Mouse (Mus musculus): ENCODE results near the gene Lsr. TPM values are rescaled to one million over a fixed set of nuclear protein-coding genes. Genes with fewer than 3 reads are reported as not detected.
"Not testable (repeated sequence)": the region's sequence is repeated elsewhere in the genome, so short reads cannot be mapped to it uniquely, and the experiment has no call there.

Lsr gene
- polyA plus RNA-seq, 1 experiment from 2014 or later: 17.8 TPM

- peaks cover 46% of the 10 kb centered on the region for H3K36me3 ChIP-seq (ENCODE audit: poor library complexity, severe bottlenecking)
- no peaks in the 10 kb centered on the region for H3K27me3 ChIP-seq
- no peaks in the 10 kb centered on the region for H3K9me3 ChIP-seq (replicated peaks)
- 97% methylated on average over 7 of the region's 7 CpGs for WGBS
- no peak for ATAC-seq
- no peaks in the 10 kb centered on the region for H3K4me1 ChIP-seq
- no peak overlapping the region for H3K4me3 ChIP-seq
- H3K27ac ChIP-seq: no peak overlapping the region
- H3K9ac ChIP-seq: no peak overlapping the region
- no peak overlapping the region for H3K4me2 ChIP-seq
Observed at GRCm38 (mm10) chr7:30945876-30946275, 27.4 kb downstream of the Lsr start.

- not testable (repeated sequence) for H3K9me3 ChIP-seq (replicated peaks); H3K4me2 ChIP-seq; H3K27me3 ChIP-seq; H3K4me3 ChIP-seq; H3K9ac ChIP-seq; ATAC-seq; H3K4me1 ChIP-seq; H3K27ac ChIP-seq
- 97% methylated on average over 7 of the region's 7 CpGs for WGBS
- H3K36me3 ChIP-seq (ENCODE audit: poor library complexity, severe bottlenecking): peaks cover 42% of the 10 kb centered on the region
Observed at GRCm38 (mm10) chr7:30945466-30945865, 27.8 kb downstream of the Lsr start.

- ATAC-seq: not testable (repeated sequence)
- WGBS: 73% methylated on average over 2 of the region's 2 CpGs
Observed at GRCm38 (mm10) chr7:30944706-30945105, 28.6 kb downstream of the Lsr start.

GRCm38 (mm10) chr7:30943909-30944635 lies 29.2 kb downstream of the Lsr start, which contains the start of gene Hamp:
Hamp (minus strand) TSS chr7:30944032.
- H3K9ac ChIP-seq: no peak within 1 kb of the TSS
- no peaks in the 10 kb centered on the region for H3K27me3 ChIP-seq
- WGBS: 71% methylated on average over 9 of the region's 9 CpGs
- no peaks in the 10 kb centered on the region for H3K9me3 ChIP-seq (replicated peaks)
- H3K4me3 ChIP-seq: no peak within 1 kb of the TSS
- no peak within 1 kb of the TSS for H3K27ac ChIP-seq
- H3K4me2 ChIP-seq: no peak within 1 kb of the TSS
- no peak for ATAC-seq
- H3K36me3 ChIP-seq (ENCODE audit: poor library complexity, severe bottlenecking): peaks cover 28% of the 10 kb centered on the region
- no peaks in the 10 kb centered on the region for H3K4me1 ChIP-seq

More at GRCm38 (mm10) chr7:30944706-30945105, 28.6 kb downstream of the Lsr start:
- not testable (repeated sequence) for H3K4me2 ChIP-seq; H3K9me3 ChIP-seq (replicated peaks); H3K27ac ChIP-seq; H3K4me3 ChIP-seq; H3K4me1 ChIP-seq; H3K27me3 ChIP-seq; H3K9ac ChIP-seq
- peaks cover 34% of the 10 kb centered on the region for H3K36me3 ChIP-seq (ENCODE audit: poor library complexity, severe bottlenecking)

GRCm38 (mm10) chr7:30942365-30942764 lies 30.9 kb downstream of the Lsr start:
- H3K9ac ChIP-seq; H3K27ac ChIP-seq; ATAC-seq; H3K27me3 ChIP-seq; H3K4me3 ChIP-seq; H3K4me2 ChIP-seq; H3K9me3 ChIP-seq (replicated peaks); H3K4me1 ChIP-seq: not testable (repeated sequence)
- WGBS: 72% methylated on average over 3 of the region's 3 CpGs
- H3K36me3 ChIP-seq (ENCODE audit: poor library complexity, severe bottlenecking): peaks cover 18% of the 10 kb centered on the region

GRCm38 (mm10) chr7:30940070-30940469 lies 33.2 kb downstream of the Lsr start:
- 78% methylated on average over 1 of the region's 1 CpGs for WGBS

GRCm38 (mm10) chr7:30935422-30936099 lies 37.7 kb downstream of the Lsr start:
- H3K9me3 ChIP-seq (replicated peaks); H3K9ac ChIP-seq; H3K27ac ChIP-seq; H3K4me3 ChIP-seq; H3K27me3 ChIP-seq; H3K4me1 ChIP-seq; ATAC-seq; H3K4me2 ChIP-seq; H3K36me3 ChIP-seq (ENCODE audit: poor library complexity, severe bottlenecking): not testable (repeated sequence)
- WGBS: 77% methylated on average over 6 of the region's 6 CpGs

More at GRCm38 (mm10) chr7:30940070-30940469, 33.2 kb downstream of the Lsr start:
- ATAC-seq; H3K27ac ChIP-seq; H3K9ac ChIP-seq; H3K9me3 ChIP-seq (replicated peaks); H3K27me3 ChIP-seq; H3K4me2 ChIP-seq; H3K4me3 ChIP-seq; H3K36me3 ChIP-seq (ENCODE audit: poor library complexity, severe bottlenecking); H3K4me1 ChIP-seq: not testable (repeated sequence)

- not testable (repeated sequence) for H3K4me1 ChIP-seq; H3K4me3 ChIP-seq; H3K9ac ChIP-seq; H3K9me3 ChIP-seq (replicated peaks); H3K27ac ChIP-seq; H3K27me3 ChIP-seq; ATAC-seq; H3K36me3 ChIP-seq (ENCODE audit: poor library complexity, severe bottlenecking); H3K4me2 ChIP-seq
- 92% methylated on average over 2 of the region's 2 CpGs for WGBS
Observed at GRCm38 (mm10) chr7:30924581-30924980, 48.7 kb downstream of the Lsr start, which contains the start of gene Hamp2. Hamp2 (minus strand) TSS chr7:30924681.

- no peak for ATAC-seq
Observed at GRCm38 (mm10) chr7:30924071-30924470, 49.2 kb downstream of the Lsr start.

GRCm38 (mm10) chr7:30922490-30922889 lies 50.8 kb downstream of the Lsr start:
- not testable (repeated sequence) for H3K4me3 ChIP-seq; H3K4me2 ChIP-seq; H3K4me1 ChIP-seq; H3K36me3 ChIP-seq (ENCODE audit: poor library complexity, severe bottlenecking); H3K9me3 ChIP-seq (replicated peaks); H3K27ac ChIP-seq; H3K9ac ChIP-seq; ATAC-seq; H3K27me3 ChIP-seq
- 48% methylated on average over 3 of the region's 3 CpGs for WGBS

More at GRCm38 (mm10) chr7:30924071-30924470, 49.2 kb downstream of the Lsr start:
- Histone ChIP-seq H3K9me3 (replicated peaks) (no peaks in the 10 kb centered on the region), H3K4me1 (no peaks in the 10 kb centered on the region), H3K4me2 (no peak overlapping the region), H3K9ac (no peak overlapping the region), H3K27me3 (no peaks in the 10 kb centered on the region), H3K36me3 (ENCODE audit: poor library complexity, severe bottlenecking) (no peaks in the 10 kb centered on the region), H3K27ac (no peak overlapping the region), H3K4me3 (no peak overlapping the region)
- 59% methylated on average over 3 of the region's 3 CpGs for WGBS

- no peak overlapping the region for H3K4me2 ChIP-seq
- 71% methylated on average over 3 of the region's 3 CpGs for WGBS
- H3K27ac ChIP-seq: no peak overlapping the region
- H3K4me3 ChIP-seq: no peak overlapping the region
- no peaks in the 10 kb centered on the region for H3K27me3 ChIP-seq
- H3K9me3 ChIP-seq (replicated peaks): no peaks in the 10 kb centered on the region
- H3K9ac ChIP-seq: no peak overlapping the region
- H3K4me1 ChIP-seq: no peaks in the 10 kb centered on the region
- no peaks in the 10 kb centered on the region for H3K36me3 ChIP-seq (ENCODE audit: poor library complexity, severe bottlenecking)
- no peak for ATAC-seq
Observed at GRCm38 (mm10) chr7:30920217-30920616, 53.0 kb downstream of the Lsr start.

- H3K9me3 ChIP-seq (replicated peaks): no peaks in the 10 kb centered on the region
- WGBS: 51% methylated on average over 4 of the region's 4 CpGs
- no peak overlapping the region for H3K27ac ChIP-seq
- H3K4me3 ChIP-seq: no peak overlapping the region
- H3K27me3 ChIP-seq: no peaks in the 10 kb centered on the region
- no peaks in the 10 kb centered on the region for H3K36me3 ChIP-seq (ENCODE audit: poor library complexity, severe bottlenecking)
- ATAC-seq: no peak
- no peak overlapping the region for H3K4me2 ChIP-seq
- H3K4me1 ChIP-seq: no peaks in the 10 kb centered on the region
- no peak overlapping the region for H3K9ac ChIP-seq
Observed at GRCm38 (mm10) chr7:30917219-30917618, 56.0 kb downstream of the Lsr start.
